Mouse (Mus musculus) C2C12 (cell line): ENCODE measurements at regions not wholly inside any gene's neighbourhood (a gene's known extent, or its start where the extent isn't known, plus 50 kb on each side); places are given as distances from the start of the nearest gene placed in this dataset.

Source experiments
- CEBPB ChIP-seq: IDR thresholded peaks from one replicate; pipeline ENCODE4 v1.6.1; 2011; ENCODE audit warnings: low read depth, mild to moderate bottlenecking, control low read depth, moderate library complexity
- CTCF ChIP-seq: IDR thresholded peaks from one replicate; pipeline ENCODE4 v1.5.1; 2011; ENCODE audit not compliant: control insufficient read depth, insufficient read depth, insufficient read length
- FOSL1 ChIP-seq: IDR thresholded peaks from one replicate; pipeline ENCODE4 v1.8.0; 2011; ENCODE audit warnings: mild to moderate bottlenecking, low read length; ENCODE audit not compliant: poor library complexity, insufficient read depth, severe bottlenecking
- MAX ChIP-seq: IDR thresholded peaks from one replicate; pipeline ENCODE4 v1.6.1; 2011; ENCODE audit warnings: mild to moderate bottlenecking, control low read depth
- MYOD1 ChIP-seq: IDR thresholded peaks from one replicate; pipeline ENCODE4 v1.6.1; 2011; ENCODE audit warnings: low read depth; ENCODE audit not compliant: control insufficient read depth, insufficient read length
- MYOG ChIP-seq: IDR thresholded peaks from one replicate; pipeline ENCODE4 v1.6.1; 2011; ENCODE audit not compliant: control insufficient read depth, insufficient read length; ENCODE audit errors: extremely low read depth
- USF1 ChIP-seq: IDR thresholded peaks from one replicate; pipeline ENCODE4 v1.6.1; 2011; ENCODE audit warnings: low read depth, mild to moderate bottlenecking, control low read depth, moderate library complexity

DNA sequence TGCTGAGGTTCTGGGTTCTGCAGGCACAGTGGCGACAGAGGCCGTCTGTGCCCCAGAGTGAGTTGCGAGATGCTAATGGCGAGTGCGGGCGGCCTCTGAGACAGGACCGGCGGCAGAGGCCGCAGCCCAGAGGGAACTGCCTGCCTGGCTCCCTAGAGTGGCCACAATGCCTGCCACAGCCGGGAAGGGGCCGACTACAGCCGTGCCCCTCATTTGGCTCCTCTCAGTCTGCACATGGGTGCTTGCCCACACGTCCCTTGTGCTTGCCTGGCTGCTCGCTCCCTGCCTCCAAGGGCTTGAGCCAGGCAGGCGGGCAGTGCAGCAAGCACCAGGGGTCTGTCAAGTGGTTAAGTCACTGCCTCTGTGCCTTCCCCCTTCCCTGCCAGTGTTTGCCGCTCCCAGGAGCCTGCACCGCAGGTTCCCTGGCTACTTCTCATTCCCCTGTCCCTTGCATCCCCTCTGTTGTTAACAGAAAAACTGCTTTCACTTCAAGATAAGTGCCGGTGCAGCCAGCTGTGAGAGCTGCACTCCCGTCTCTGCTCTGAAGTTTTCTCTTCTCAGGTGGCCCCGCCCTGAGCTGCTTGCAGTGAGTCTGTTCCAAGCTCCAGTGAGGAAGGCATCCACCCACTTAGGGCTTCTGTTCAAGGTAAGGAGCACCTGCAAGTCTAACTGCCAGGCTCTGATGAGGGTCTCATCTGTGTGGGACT lies 64.1 kb upstream of the Tgm3 start:
- TF ChIP-seq CTCF = no peak
- no peak for TF ChIP-seq MYOD1
- no peak for TF ChIP-seq MAX
- TF ChIP-seq MYOG = no peak
- TF ChIP-seq USF1 = no peak
- no peak for TF ChIP-seq CEBPB
- no peak for TF ChIP-seq FOSL1
